Mouse (Mus musculus) monocyte, adult 5-6 weeks (primary cell): ENCODE data around the gene Hk1. TPM values are rescaled to one million over a fixed set of nuclear protein-coding genes. Genes with fewer than 3 reads are reported as not detected.

ENCODE experiments used
- ATAC-seq: fragments of 153-309, 156-312 bp; replicated peaks from 2 replicates; pipeline ENCODE4 v1.8.0; 2017; ENCODE audit warnings: mild to moderate bottlenecking; ENCODE audit not compliant: low TSS enrichment, insufficient number of reproducible peaks, severe bottlenecking, poor library complexity, low FRiP score
- total RNA-seq: library from RNA; stranded (forward); fragments of 200-1000, 200-491, 200-594 nt; gene quantifications from 3 replicates; pipeline ENCODE4 v1.2.3, GENCODE M21; 2017

Hk1 gene
- total RNA-seq, 1 experiment from 2014 or later, result 33.1 TPM

GRCm38 (mm10) chr10:62242896-62243295 lies 136.8 kb downstream of the Hk1 start:
- ATAC-seq, result no peak

GRCm38 (mm10) chr10:62242358-62242757 lies 137.3 kb downstream of the Hk1 start:
- no peak for ATAC-seq

- ATAC-seq, result no peak
Measured at GRCm38 (mm10) chr10:62239270-62239669, 140.4 kb downstream of the Hk1 start.

- ATAC-seq, result no peak
Measured at GRCm38 (mm10) chr10:62238688-62239087, 141.0 kb downstream of the Hk1 start.

- no peak for ATAC-seq
Measured at GRCm38 (mm10) chr10:62237205-62237604, 142.5 kb downstream of the Hk1 start.

- ATAC-seq, result no peak
Measured at GRCm38 (mm10) chr10:62236165-62236564, 143.5 kb downstream of the Hk1 start.

- ATAC-seq, result no peak
Measured at GRCm38 (mm10) chr10:62231811-62232210, 147.9 kb downstream of the Hk1 start.

GRCm38 (mm10) chr10:62231395-62231732 lies 148.3 kb downstream of the Hk1 start:
- ATAC-seq, result no peak

- 0 out of 2 replicates have a peak, but pooled peaks have one; percentile 27 for ATAC-seq
Measured at GRCm38 (mm10) chr10:62230708-62231394, 148.9 kb downstream of the Hk1 start, which contains the start of gene Tspan15. Gene Tspan15, minus strand, starts transcription at chr10:62231251.

GRCm38 (mm10) chr10:62228126-62228525 lies 151.6 kb downstream of the Hk1 start:
- ATAC-seq, result no peak

GRCm38 (mm10) chr10:62225839-62226238 lies 153.9 kb downstream of the Hk1 start:
- no peak for ATAC-seq

GRCm38 (mm10) chr10:62224231-62224630 lies 155.5 kb downstream of the Hk1 start:
- ATAC-seq, result no peak

GRCm38 (mm10) chr10:62222777-62223176 lies 156.9 kb downstream of the Hk1 start:
- ATAC-seq, result no peak

- no peak for ATAC-seq
Measured at GRCm38 (mm10) chr10:62221647-62222046, 158.1 kb downstream of the Hk1 start.

- no peak for ATAC-seq
Measured at GRCm38 (mm10) chr10:62220732-62221514, 158.8 kb downstream of the Hk1 start.

Other genes starting within 250 kb of the Hk1 start
- gene Neurog3, start 246.8 kb downstream of the Hk1 start, total RNA-seq, result not detected in 3 replicates
- 0.86 TPM in 1 of 3 replicates, not detected in the others for gene Fam241b, start 236.0 kb downstream of the Hk1 start, total RNA-seq
- gene Tspan15, start 148.7 kb downstream of the Hk1 start, total RNA-seq, result 0.32 to 0.49 TPM (median 0.38 TPM) in 3 replicates
- gene Tacr2, start 127.5 kb downstream of the Hk1 start, total RNA-seq, result not detected in 3 replicates
- 0.75 TPM in 1 of 3 replicates, not detected in the others for gene Hkdc1, start 42.6 kb upstream of the Hk1 start, total RNA-seq
- gene 4930507D05Rik, start 69.6 kb upstream of the Hk1 start, total RNA-seq, result not detected in 3 replicates
- gene Supv3l1, start 69.8 kb upstream of the Hk1 start, total RNA-seq, result 15.0 to 22.7 TPM (median 21.4 TPM) in 3 replicates
- 86.6 to 110 TPM (median 102 TPM) in 3 replicates for gene Vps26a, start 106.9 kb upstream of the Hk1 start, total RNA-seq
- 1,192 to 2,405 TPM (median 1,864 TPM) in 3 replicates for gene Srgn, start 147.5 kb upstream of the Hk1 start, total RNA-seq
- gene Kif1bp, start 198.5 kb upstream of the Hk1 start, total RNA-seq, result 8.9 to 19.4 TPM (median 13.1 TPM) in 3 replicates
- gene Ddx21, start 222.4 kb upstream of the Hk1 start, total RNA-seq, result 120 to 158 TPM (median 138 TPM) in 3 replicates